Mouse (Mus musculus) common myeloid progenitor, adult 5-6 weeks (primary cell): ENCODE data around the gene Dlx6. TPM values are rescaled to one million over a fixed set of nuclear protein-coding genes. Genes with fewer than 3 reads are reported as not detected.

Source experiments
- ATAC-seq: replicated peaks from 2 replicates; pipeline ENCODE4 v1.8.0; 2016; ENCODE audit warnings: low read depth, mild to moderate bottlenecking, moderate TSS enrichment, inconsistent platforms; ENCODE audit not compliant: poor library complexity, severe bottlenecking
- total RNA-seq: library from RNA; stranded (forward); fragments of 200-1000, 187-1606 nt; gene quantifications from 2 replicates; pipeline ENCODE4 v1.2.3, GENCODE M21; 2017

The Dlx6 gene
- not detected in 2 replicates for total RNA-seq

DNA sequence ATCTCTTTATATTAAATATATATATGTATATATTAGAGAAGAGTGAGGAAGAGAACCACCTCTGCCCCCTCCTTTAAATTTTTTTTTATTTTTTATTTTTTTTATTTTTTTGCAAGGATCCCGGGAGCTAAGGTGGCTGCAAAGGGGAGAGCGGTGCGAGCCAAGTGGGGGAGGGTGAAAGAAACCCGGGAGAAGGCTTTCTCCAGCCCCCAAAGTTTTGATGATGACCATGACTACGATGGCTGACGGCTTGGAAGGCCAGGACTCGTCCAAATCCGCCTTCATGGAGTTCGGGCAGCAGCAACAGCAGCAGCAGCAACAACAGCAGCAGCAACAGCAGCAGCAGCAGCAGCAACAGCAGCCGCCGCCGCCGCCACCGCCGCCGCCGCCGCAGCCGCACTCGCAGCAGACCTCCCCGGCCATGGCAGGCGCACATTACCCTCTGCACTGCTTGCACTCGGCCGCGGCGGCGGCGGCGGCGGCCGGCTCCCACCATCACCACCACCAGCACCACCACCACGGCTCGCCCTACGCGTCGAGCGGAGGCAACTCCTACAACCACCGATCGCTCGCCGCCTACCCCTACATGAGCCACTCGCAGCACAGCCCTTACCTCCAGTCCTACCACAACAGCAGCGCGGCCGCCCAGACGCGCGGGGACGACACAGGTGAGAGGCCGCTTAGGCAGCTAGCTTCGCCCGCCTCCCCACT, at the start of gene Dlx6:
TSS of gene Dlx6 (plus strand) at position 175 of the 711 bp plus-strand sequence.
- peak; percentile 28 for ATAC-seq

DNA sequence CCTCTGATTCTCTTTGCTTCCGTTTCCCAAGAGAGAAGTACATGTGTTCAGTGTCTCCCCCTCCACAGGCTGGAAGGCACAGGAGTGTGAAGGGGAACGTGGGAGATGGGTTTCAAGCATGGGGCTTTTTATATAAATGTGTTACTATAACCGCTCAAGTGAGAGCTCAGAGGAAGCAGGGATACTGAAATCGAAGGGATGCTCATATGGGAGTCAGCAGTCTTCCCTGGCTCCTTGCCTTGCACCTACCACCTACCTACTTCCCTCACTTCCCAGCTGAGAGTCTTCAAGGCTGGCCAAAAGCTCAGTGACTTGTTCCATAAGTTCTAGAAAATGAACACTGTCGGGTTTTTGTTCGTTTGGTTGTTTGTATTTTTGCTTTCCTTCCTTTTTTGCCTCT, 46.3 kb upstream of the Dlx6 start:
- no peak for ATAC-seq

DNA sequence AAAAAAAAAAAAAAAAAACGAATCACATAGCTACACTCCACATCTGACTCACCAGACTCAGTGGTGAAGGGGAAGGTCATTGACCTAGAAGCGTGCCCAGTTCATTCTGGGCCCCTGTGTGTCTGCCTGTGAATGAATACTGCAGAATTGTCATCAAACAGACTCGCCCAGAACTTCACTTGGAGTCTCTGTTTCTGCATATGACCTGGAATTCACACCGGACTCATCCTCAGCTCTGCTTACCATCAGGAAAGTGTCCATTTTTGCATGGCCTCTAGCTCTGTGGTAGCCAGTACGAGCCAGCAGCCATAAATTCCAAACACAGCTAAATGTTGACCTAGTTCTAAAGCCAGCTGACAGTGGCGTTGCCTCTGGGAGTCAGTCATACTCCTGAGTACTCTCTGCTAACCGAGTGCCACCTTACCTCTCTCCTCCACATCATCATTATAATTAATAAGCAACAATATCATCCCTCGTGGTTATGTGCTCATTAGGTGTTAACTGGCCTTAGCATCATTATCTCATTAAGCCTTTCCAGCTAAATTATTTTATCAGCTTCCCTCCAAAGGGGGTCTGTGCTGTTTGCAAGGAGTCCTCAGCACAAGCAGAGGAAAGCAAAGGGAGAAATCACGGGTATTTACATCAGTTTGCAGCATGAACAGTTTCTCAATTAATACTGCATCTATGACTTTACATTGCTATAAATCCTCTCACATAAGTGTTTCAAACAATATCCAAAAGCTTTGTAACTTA, 44.9 kb upstream of the Dlx6 start:
- no peak for ATAC-seq

DNA sequence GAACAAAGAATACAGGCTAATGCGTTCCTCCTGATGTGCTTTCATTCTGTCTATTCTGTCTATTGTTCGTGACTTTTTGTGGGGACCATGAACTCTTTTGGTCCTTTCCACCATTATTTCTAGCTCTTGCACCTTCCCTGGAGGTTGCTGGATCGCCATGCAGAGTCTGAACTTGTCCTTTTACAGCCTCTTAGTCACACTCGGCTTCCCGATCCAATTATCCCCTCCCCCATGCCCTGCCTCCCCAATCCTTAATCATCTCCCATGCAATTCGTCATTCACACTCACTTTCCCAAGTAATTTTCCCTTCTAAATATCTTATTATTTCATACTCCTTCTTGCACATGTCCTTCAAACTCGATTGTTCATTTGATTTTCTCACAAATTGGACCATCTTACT, 44.0 kb upstream of the Dlx6 start:
- no peak for ATAC-seq

DNA sequence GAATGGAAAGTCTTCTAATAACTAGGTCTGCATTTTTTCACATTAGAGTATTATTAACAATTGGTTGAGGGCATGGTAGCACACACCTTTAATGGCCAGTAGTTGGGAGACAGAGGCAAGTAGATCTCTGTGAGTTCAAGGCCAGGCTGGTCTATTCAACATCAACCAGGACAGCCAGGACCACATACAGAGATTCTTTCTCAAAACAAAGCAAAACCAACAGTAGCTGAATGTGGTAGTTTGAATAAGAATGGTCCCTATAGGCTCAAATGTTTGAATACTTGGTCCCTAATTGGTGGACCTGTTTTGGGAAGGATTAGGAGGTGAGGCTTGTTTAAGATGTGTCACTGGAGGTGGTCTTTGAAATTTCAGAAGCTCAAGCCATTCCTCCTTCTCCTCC, 37.8 kb upstream of the Dlx6 start:
- no peak for ATAC-seq

DNA sequence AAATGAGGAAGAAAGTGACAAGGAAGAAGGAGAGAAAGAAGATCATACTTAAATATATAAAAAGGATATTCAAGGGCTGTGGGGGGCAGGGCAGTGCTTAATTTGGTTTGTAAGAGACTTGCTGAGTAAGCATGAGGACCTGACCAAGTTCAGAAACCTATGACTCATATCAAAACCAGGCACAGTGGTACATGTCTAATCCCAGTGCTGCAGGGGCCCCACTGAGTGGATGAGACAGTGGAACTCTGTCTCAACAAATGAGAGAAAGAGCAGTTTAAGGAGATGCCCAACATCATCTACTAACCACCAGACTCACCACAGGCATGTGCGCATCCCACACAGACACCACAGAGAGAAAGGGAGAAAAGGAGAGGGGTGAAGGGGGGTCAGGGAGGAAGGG, 36.3 kb upstream of the Dlx6 start:
- ATAC-seq: no peak

DNA sequence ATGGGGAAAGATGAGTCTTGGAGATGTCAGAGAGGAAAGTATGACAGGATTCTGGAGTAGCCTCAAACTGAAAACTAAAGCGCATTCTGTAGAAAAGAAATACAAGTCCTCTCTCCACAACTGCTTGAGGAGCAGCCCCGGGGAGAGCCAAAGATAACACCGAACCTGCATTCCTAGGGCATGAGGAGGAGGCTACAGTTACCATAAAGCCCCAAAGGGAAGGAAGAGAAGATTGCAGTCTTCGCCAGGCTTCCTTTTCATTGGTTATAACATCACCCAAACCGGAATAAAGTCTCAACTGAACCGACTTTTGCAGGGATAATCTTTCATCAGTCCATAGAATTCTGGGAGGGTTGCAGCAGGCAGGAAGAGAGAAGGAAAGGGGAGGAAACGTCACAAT, 32.7 kb upstream of the Dlx6 start:
- ATAC-seq: no peak

DNA sequence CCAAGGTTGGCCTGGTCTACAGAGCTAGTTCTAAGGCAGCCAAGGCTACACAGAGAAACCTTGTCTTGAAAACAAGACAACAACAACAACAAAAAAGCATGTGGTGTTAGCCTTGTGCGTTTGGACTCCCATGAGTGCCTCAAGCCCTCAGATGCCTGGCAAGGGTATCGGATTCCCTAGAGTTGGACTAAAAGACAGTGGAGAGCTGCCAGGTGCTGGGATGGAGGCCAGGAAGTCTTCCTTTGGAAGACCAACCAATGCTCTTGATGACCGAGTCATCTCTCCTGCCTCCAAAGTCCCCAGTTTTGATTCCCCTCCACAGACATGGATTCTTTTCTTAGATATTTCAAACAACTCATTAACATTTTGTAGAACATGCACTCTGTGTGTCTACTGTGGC, 29.8 kb upstream of the Dlx6 start:
- no peak for ATAC-seq

DNA sequence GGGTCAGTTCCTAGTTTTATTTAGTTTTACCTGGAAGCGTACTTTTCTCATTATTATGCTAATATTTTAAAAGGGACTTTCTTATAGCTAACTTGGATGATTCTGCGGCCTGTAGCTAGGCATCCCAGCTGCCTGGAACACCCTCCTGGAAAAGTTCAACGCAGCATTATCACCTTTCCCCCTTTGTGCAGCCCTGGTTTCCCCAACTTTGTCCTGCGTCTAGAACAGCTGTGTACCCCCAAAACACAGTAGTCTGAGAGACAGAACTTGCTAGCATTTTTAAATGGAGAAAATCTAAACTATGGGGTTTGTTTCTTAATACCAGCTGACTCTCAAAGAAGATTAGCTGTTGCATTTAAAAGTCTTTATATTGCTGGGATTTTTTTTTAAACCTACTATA, 14.6 kb upstream of the Dlx6 start:
- no peak for ATAC-seq

DNA sequence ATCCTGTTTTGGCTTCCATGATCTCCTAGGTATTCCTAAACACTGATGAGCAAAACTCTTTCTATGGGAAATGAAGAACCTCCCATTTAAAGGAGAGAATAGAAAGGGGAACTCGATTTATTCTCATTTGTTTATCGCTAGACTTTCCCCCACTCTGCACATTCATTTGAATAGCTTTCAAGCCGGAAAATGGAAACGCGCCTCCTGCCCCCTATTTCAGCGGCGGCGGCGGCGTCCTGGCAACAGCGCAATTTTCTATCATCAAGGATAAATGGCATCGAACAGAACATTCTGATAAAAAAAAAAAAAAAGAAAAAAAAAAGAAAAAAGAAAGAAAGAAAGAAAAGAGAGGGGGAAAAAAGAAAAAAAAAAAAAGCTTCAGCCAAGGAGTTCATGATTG, 13.4 kb upstream of the Dlx6 start:
- ATAC-seq: no peak

DNA sequence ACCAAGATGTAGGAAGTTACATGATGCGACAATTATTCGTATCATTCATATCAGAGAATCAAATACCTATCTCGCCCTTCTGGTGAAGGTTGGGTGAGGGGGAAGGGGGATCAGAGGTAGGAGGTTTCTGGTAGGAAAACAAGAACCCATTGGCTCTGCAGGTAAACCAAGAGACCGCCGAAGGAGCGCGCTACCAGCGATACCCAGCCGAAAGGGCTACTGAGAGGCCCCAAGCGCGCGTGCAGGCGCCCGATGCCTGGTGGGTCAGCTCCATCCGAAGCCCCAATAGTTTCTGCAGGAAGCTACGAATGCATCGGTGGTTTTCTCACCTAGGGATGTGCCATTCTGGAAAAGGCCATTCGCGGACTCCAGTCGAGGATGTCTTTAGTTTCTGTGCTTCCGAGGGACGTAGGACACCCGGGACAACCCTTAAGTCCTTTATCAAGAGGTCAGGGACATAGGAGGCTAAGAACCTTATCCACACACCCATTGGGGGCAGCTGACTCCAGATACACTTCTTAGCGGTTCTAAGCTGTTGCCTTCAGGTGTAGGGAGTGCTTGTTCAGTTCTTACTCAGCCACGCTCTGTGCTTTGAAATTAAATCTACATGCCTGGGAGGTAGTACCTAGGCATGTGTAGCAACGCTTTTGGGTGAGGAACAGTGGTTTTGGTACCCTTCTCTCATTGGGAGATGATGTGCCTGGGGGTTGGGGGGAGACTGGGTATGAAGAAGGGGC, 12.6 kb upstream of the Dlx6 start:
- ATAC-seq: no peak

DNA sequence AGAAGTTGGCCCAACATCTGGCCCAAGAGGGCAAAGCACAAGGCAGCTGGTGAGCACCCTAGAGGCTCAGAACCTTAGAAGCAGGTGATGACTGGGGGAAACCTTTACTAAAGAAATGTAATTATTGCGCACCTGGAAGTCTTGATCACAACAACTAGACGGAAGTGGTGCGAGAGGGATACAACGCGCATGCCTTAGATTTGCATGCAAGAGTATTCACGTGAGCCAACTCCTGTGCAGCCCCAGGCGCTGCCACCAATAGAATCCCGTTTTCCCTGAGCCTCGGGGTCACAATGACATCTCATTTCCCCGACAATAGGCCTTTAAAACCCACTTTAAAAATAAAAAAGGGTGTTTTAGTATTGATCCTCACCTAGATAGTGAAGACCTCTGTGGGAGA, 12.0 kb upstream of the Dlx6 start:
- ATAC-seq: no peak

DNA sequence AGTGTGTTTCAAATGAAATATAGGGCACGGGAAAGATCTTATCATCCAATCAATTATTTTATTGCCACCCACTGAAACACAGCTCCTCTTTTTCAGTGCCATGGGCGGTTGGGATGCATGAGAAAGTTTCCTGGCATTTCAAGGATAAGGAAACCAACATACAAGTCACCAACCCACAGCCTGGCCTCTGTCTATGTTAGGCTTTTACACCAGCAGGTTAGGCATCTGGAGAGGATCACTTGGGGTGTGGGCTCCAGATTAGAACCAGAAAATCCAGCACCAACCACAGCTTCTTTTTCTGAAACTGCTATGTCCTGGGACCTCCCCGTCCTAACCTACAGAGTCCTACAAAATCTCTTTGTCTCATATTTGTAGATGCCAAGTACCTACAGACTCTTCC, 10.2 kb upstream of the Dlx6 start:
- ATAC-seq: no peak

DNA sequence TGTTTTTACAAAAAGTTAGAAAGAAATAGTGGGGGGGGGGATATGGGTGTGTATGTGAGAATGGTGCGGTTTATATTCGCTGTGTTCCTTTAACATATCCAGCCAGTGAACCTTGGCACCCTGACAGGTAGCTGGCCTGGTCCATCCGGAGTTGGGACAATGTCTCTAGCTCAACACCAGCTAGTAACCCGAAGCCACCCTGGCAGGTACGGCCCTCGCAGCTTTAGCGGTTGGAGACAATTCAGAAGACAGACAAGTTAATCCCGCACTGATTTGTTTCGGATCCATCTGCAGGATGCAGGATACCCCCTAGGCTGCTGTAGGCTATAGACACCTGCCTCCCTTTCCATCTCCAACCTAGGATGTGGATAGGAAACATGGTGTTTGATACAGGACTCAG, 9.0 kb upstream of the Dlx6 start:
- no peak for ATAC-seq

DNA sequence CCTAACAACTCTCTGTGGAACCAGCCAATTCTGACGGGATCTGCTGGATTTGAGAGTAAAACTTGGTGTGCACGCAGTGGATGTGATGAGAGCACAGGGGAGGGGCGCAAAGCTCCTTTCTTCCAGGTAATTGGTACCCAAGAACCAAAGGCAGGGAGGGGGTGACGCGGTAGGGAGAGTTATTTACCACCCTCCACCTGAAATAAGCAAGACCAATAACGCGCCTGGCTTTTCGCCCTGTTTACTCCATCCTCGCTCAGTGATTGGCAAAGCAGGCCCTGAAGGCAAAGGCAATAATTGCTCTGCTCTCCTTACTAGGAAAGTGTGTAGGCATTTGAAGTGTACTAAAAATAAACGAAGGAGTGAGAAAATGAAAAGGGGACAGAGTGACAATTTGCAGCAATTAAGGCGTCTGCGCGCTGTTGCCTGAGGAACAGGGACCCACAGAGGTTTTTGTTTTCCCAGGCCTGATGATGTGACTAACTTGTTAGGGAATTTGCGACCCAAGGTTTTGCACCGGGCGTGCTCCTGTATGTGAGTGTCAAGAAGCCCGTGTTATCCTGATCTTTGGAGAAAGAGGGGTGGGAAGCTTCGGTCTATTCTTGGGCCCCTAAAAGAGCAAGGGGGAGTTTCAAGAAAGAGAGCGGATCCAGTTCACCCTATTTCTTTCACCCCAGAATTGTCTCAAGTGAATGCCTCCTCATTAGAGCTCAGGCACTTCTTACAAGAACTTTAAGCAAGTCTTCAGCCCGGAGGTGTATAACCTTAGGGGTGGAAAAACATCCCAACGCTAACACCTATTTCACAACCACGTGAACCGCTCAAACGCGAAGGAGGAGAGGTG, 8.0 kb upstream of the Dlx6 start:
- no peak for ATAC-seq

DNA sequence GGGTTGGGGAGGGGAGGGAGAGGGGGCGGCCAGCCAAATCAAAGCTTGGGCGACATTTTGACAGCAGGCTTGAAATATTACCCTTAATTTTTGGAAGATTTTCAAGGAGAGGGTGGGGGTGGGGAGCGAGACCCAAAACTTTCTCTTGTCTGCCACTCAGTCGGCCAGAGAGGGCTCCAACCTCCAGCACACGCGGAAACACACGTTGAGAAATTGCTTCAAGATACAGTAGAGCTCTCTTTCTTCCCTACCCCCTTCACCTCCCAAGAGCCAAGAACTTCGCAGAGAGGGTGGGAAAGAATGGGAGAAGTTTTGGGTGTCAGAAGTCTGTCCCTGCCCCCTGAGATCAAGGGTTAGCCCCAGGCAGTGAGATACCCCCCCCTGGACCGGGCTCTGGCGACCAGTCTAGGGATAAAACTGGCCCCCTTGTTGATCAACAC, 7.4 kb upstream of the Dlx6 start:
- ATAC-seq: no peak

DNA sequence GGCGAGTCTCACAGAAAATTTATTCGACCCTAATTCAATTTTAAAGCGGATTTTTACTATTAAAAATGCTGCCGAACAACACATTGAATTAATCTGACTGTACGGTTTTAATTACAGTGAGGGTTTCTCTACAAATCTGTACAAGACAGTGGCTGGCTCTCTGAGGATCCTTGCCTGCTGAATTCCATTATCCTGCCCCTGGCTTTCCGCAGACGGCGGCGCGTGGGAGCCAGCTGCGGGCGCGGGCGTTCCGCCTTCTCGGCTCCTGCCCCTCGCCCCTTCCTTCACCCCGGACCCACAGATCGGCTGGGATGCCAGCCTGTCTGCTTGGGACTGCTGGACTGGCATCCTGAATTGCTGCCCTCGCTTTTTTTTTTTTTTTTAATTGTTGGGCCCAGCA, 6.8 kb upstream of the Dlx6 start:
- ATAC-seq: no peak

DNA sequence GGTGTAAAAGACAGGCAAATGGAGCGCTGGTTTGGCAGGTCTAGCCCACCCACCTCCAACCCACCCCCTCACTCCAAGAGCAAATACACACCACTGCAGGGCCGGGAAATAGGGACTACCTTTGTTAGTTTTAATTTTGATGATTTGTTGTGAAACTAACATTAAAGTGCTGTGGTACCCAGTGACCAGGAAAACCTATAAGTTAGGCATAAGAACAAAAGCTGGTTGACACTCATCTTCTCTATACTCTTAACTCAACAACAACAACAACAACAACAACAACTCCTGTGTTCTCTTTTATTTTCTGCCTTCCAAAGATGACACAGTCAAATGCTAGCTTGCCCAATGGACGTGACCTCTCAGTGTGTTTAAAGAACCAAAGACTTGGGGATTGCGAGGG, 6.3 kb upstream of the Dlx6 start:
- ATAC-seq: no peak

DNA sequence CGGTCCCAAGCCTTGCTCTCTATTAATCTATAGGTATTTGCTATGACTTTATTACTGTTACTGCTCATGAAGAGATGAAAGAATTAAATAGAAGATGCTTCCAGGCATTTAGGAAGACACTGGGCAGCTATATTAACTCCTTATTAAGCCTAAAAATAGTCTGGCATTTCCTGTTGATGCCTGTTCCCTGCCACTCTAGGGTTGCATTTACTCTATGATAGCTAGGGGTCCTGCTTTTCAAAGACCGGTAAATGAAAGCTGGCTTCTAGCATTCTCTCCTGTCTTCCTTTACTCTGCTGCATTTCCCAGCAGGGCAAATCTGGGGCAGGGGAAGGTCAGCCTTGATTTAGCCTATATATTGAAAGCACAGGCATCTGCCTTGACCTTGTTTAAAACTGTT, 5.4 kb upstream of the Dlx6 start:
- ATAC-seq: no peak

DNA sequence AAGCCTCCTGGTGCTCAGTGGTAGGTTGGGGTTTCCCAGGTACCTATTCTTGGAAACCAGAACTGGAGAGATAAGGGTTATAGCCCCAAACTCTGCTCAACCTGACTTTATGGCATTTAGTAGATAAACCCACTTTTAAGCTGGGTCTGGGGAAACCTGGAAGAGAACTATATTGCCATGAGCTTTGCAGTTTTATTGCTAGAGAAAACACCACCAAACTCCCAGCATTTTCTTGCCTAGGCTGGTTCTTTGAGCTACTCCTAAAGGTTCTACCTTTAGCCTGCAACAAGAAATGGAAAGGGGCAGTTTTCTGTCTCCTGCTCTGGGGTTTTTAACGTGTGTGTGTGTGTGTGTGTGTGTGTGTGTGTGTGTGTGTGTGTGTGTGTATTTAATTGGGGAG, 4.6 kb upstream of the Dlx6 start:
- no peak for ATAC-seq
